Mouse (Mus musculus) CH12.LX (cell line): ENCODE data around the gene Ap3d1. TPM values are rescaled to one million over a fixed set of nuclear protein-coding genes. Genes with fewer than 3 reads are reported as not detected.

Experiments
- DNase-seq: peaks from one replicate; pipeline ENCODE4 v3.0.0-alpha.2; 2013; ENCODE audit errors: extremely low read depth
- H3K27ac ChIP-seq: 2 replicates; pipeline ENCODE4 v1.5.1; 2012; ENCODE audit warnings: low read depth, mild to moderate bottlenecking, control low read depth, moderate library complexity; ENCODE audit not compliant: insufficient read depth
- H3K27me3 ChIP-seq: replicated peaks from 2 replicates; pipeline ENCODE3; 2012; ENCODE audit warnings: inconsistent platforms
- H3K36me3 ChIP-seq, 2 experiments: replicated peaks in 1 of 2; 2 replicates each; pipeline versions ENCODE3 to v1.6.1; 2012; ENCODE audit warnings: inconsistent platforms in 1 of 2, low read length in 1 of 2, mild to moderate bottlenecking in 1 of 2, mixed read lengths in 1 of 2, moderate library complexity in 1 of 2; ENCODE audit not compliant: control insufficient read depth in 1 of 2, insufficient read depth in 1 of 2
- H3K4me1 ChIP-seq, 2 experiments: 2 replicates each; pipeline ENCODE4 v1.6.1; 2012; ENCODE audit warnings: inconsistent platforms in 1 of 2, moderate library complexity in 1 of 2; ENCODE audit not compliant: insufficient read depth in 2 of 2, control insufficient read depth in 1 of 2
- H3K4me2 ChIP-seq: 2 replicates; pipeline ENCODE4 v1.6.1; 2012; ENCODE audit warnings: low read depth, mild to moderate bottlenecking, control low read depth; ENCODE audit not compliant: poor library complexity, insufficient read depth, severe bottlenecking
- H3K4me3 ChIP-seq, 3 experiments: fragments of 150-350 bp in 1 of 3; sonication (generic) in 1 of 3; replicated peaks in 1 of 3; 2 replicates each; pipeline versions ENCODE3 to v1.5.1; 2011 to 2012; ENCODE audit warnings: low read depth in 2 of 3, low read length in 2 of 3, mild to moderate bottlenecking in 2 of 3, moderate library complexity in 2 of 3, control low read depth in 1 of 3, improper control_type of control experiment in 1 of 3, inconsistent platforms in 1 of 3, mixed read lengths in 1 of 3; ENCODE audit not compliant: poor library complexity in 1 of 3
- H3K79me2 ChIP-seq: replicated peaks from 2 replicates; pipeline ENCODE4 v1.6.1; 2012; ENCODE audit warnings: mild to moderate bottlenecking, moderate library complexity; ENCODE audit not compliant: control insufficient read depth, poor library complexity, insufficient read depth, severe bottlenecking; ENCODE audit errors: extremely low read depth
- H3K9ac ChIP-seq: 2 replicates; pipeline ENCODE4 v1.6.1; 2012; ENCODE audit warnings: low read depth, mild to moderate bottlenecking, control low read depth, moderate library complexity; ENCODE audit not compliant: insufficient read depth
- H3K9me3 ChIP-seq: replicated peaks from 2 replicates; pipeline ENCODE3; 2012; ENCODE audit warnings: low read length, inconsistent platforms, mixed read lengths
- BHLHE40 ChIP-seq: IDR thresholded peaks from 2 replicates; pipeline ENCODE4 v1.6.1; 2011; ENCODE audit warnings: mild to moderate bottlenecking, low read depth, low read length, improper control_type of control experiment
- CHD1 ChIP-seq: IDR thresholded peaks from 2 replicates; pipeline ENCODE4 v1.6.1; 2012; ENCODE audit warnings: low read depth, low read length, improper control_type of control experiment, inconsistent platforms
- CHD2 ChIP-seq: IDR thresholded peaks from 2 replicates; pipeline ENCODE4 v1.6.1; 2011; ENCODE audit warnings: low read length, improper control_type of control experiment
- CTCF ChIP-seq, 2 experiments: IDR thresholded peaks in 1 of 2; conservative IDR thresholded peaks in 1 of 2; 2 replicates each; pipeline ENCODE4 v1.5.1; 2011 to 2012; ENCODE audit warnings: low read depth in 2 of 2, low read length in 2 of 2, improper control_type of control experiment in 1 of 2, inconsistent platforms in 1 of 2, mild to moderate bottlenecking in 1 of 2, moderate library complexity in 1 of 2
- E2F4 ChIP-seq: IDR thresholded peaks from 2 replicates; pipeline ENCODE4 v1.6.1; 2011; ENCODE audit warnings: low read depth, low read length, improper control_type of control experiment; ENCODE audit not compliant: insufficient replicate concordance
- ELF1 ChIP-seq: IDR thresholded peaks from 2 replicates; pipeline ENCODE4 v1.6.1; 2014; ENCODE audit warnings: low read depth, mild to moderate bottlenecking, inconsistent platforms, low read length, improper control_type of control experiment
- EP300 ChIP-seq: IDR thresholded peaks from 2 replicates; pipeline ENCODE4 v1.6.1; 2011; ENCODE audit warnings: low read length, improper control_type of control experiment
- ETS1 ChIP-seq: conservative IDR thresholded peaks from 2 replicates; pipeline ENCODE4 v1.6.1; 2012; ENCODE audit warnings: low read depth, mild to moderate bottlenecking, inconsistent platforms, low read length, improper control_type of control experiment, moderate library complexity
- HCFC1 ChIP-seq: IDR thresholded peaks from 2 replicates; pipeline ENCODE4 v1.6.1; 2012; ENCODE audit warnings: low read depth, mild to moderate bottlenecking, inconsistent platforms, low read length, improper control_type of control experiment
- IRF4 ChIP-seq: IDR thresholded peaks from 2 replicates; pipeline ENCODE4 v1.6.1; 2014; ENCODE audit warnings: low read depth, mild to moderate bottlenecking, inconsistent platforms, low read length, improper control_type of control experiment
- JUN ChIP-seq: IDR thresholded peaks from 2 replicates; pipeline ENCODE4 v1.6.1; 2011; ENCODE audit warnings: low read depth, mild to moderate bottlenecking, low read length, improper control_type of control experiment, moderate library complexity; ENCODE audit not compliant: insufficient read depth
- JUND ChIP-seq: conservative IDR thresholded peaks from 2 replicates; pipeline ENCODE4 v1.6.1; 2011; ENCODE audit warnings: low read depth, low read length, improper control_type of control experiment
- KAT2A ChIP-seq: IDR thresholded peaks from 2 replicates; pipeline ENCODE4 v1.6.1; 2012; ENCODE audit warnings: low read length, improper control_type of control experiment, inconsistent platforms; ENCODE audit not compliant: insufficient replicate concordance
- MAFK ChIP-seq: IDR thresholded peaks from 2 replicates; pipeline ENCODE4 v1.6.1; 2011; ENCODE audit warnings: low read length, improper control_type of control experiment; ENCODE audit not compliant: insufficient replicate concordance
- MAX ChIP-seq: IDR thresholded peaks from 2 replicates; pipeline ENCODE4 v1.6.1; 2011; ENCODE audit warnings: low read length, improper control_type of control experiment
- MAZ ChIP-seq: IDR thresholded peaks from 2 replicates; pipeline ENCODE4 v1.6.1; 2012; ENCODE audit warnings: low read depth, mild to moderate bottlenecking, inconsistent platforms, low read length, improper control_type of control experiment, moderate library complexity
- MEF2A ChIP-seq: IDR thresholded peaks from 2 replicates; pipeline ENCODE4 v1.6.1; 2014; ENCODE audit warnings: low read depth, mild to moderate bottlenecking, inconsistent platforms, low read length, improper control_type of control experiment, borderline replicate concordance
- MXI1 ChIP-seq: IDR thresholded peaks from 2 replicates; pipeline ENCODE4 v1.6.1; 2011; ENCODE audit warnings: mild to moderate bottlenecking, low read depth, low read length, improper control_type of control experiment
- MYC ChIP-seq: IDR thresholded peaks from 2 replicates; pipeline ENCODE4 v1.6.1; 2011; ENCODE audit warnings: low read depth, mild to moderate bottlenecking, improper control_type of control experiment, low read length
- NELFE ChIP-seq: IDR thresholded peaks from 2 replicates; pipeline ENCODE4 v1.6.1; 2011; ENCODE audit warnings: low read depth, low read length, improper control_type of control experiment
- PAX5 ChIP-seq: IDR thresholded peaks from 2 replicates; pipeline ENCODE4 v1.6.1; 2012; ENCODE audit warnings: low read length, inconsistent platforms, mixed read lengths
- POLR2A ChIP-seq: IDR thresholded peaks from 2 replicates; pipeline ENCODE4 v1.6.1; 2011; ENCODE audit warnings: low read depth, mild to moderate bottlenecking, improper control_type of control experiment, low read length
- POLR2AphosphoS2 ChIP-seq: IDR thresholded peaks from 2 replicates; pipeline ENCODE4 v1.6.1; 2011; ENCODE audit warnings: low read depth, low read length, improper control_type of control experiment
- RAD21 ChIP-seq: IDR thresholded peaks from 2 replicates; pipeline ENCODE4 v1.6.1; 2011; ENCODE audit warnings: low read depth, mild to moderate bottlenecking, low read length, improper control_type of control experiment, moderate library complexity
- RCOR1 ChIP-seq: conservative IDR thresholded peaks from 2 replicates; pipeline ENCODE4 v1.6.1; 2012; ENCODE audit warnings: low read depth, mild to moderate bottlenecking, inconsistent platforms, low read length, improper control_type of control experiment
- TBP ChIP-seq: conservative IDR thresholded peaks from 2 replicates; pipeline ENCODE4 v1.6.1; 2011; ENCODE audit warnings: low read depth, low read length, improper control_type of control experiment
- TCF12 ChIP-seq: IDR thresholded peaks from 2 replicates; pipeline ENCODE4 v1.6.1; 2014; ENCODE audit warnings: low read depth, mild to moderate bottlenecking, inconsistent platforms, low read length, improper control_type of control experiment
- USF1 ChIP-seq: IDR thresholded peaks from 2 replicates; pipeline ENCODE4 v1.6.1; 2014; ENCODE audit warnings: low read depth, mild to moderate bottlenecking, inconsistent platforms, low read length, improper control_type of control experiment
- USF2 ChIP-seq: conservative IDR thresholded peaks from 2 replicates; pipeline ENCODE4 v1.6.1; 2011; ENCODE audit warnings: low read depth, low read length, improper control_type of control experiment
- ZC3H11A ChIP-seq: IDR thresholded peaks from 2 replicates; pipeline ENCODE4 v1.6.1; 2012; ENCODE audit warnings: low read depth, mild to moderate bottlenecking, inconsistent platforms, low read length, improper control_type of control experiment
- ZMIZ1 ChIP-seq: IDR thresholded peaks from 2 replicates; pipeline ENCODE4 v1.6.1; 2012; ENCODE audit warnings: low read depth, mild to moderate bottlenecking, inconsistent platforms, low read length, improper control_type of control experiment
- ZNF384 ChIP-seq: IDR thresholded peaks from 2 replicates; pipeline ENCODE4 v1.6.1; 2012; ENCODE audit warnings: low read depth, low read length, improper control_type of control experiment, inconsistent platforms
- dilution Hi-C: fragments of 300-500 bp; cut with MboI; formaldehyde crosslinking; loops from 2 replicates; pipeline ENCODE4 v1.14.3; 2020; ENCODE audit warnings: low sequenced_read_pairs; ENCODE audit not compliant: extremely low pct_unique_long_range_greater_than_20kb, extremely low pct_ligation_motif_present
- in situ Hi-C: fragments of 300-500 bp; cut with MboI; formaldehyde crosslinking; loops from 3 replicates; pipeline ENCODE4 v1.14.3; 2019; ENCODE audit warnings: low sequenced_read_pairs, low pct_ligation_motif_present, low pct_unique_long_range_greater_than_20kb, mixed read lengths
- polyA plus RNA-seq: library from polyadenylated mRNA; unstranded; fragments of >175 nt; gene quantifications from 2 replicates; pipeline ENCODE4 v1.2.1, GENCODE M21; 2012; ENCODE audit warnings: low read depth; ENCODE audit not compliant: insufficient read length
- total RNA-seq, 2 experiments: library from RNA; depleted of rRNA; stranded (reverse); fragments of 300-350 nt in 1 of 2; fragments of >200 nt in 1 of 2; gene quantifications; 2 replicates each; pipeline ENCODE4 v1.2.3; 2012 to 2014

Gene Ap3d1
- total and polyA plus RNA-seq, 3 experiments = 28.4 to 57.0 (median 49.4) TPM

DNA sequence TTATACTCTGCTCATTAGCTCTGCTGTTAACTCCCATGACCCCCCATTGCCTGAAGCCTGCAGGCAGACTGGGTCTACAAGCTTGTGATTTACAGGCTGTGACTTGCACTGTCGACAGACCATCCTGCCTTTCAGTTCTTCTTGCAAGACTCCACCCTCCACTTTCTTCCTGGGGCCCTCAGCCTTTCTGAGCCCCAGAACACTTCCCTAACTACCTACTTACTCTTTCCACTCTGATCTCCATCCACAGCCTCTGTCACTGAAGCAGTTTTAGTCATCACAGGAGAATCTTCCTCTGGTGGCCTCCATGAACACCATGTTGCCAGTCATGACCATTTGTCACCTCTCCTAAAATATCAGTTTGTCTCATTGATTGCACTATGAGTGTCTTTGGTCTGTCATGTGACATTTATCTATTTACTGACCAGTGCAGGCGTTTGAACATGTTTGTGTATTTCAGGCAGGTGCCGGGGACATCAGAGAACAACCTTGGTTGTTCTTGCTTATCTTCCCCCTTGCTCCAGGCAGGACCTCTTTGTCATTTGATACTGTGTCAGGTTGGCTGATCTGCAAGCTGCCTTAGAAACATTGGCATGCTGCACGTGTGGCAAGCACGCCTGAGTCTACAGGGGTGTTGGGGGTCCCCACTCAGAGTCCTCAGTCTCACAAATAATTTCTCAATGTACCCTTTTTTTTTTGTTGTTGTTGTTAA is 78.4 kb downstream of the Ap3d1 start:
- in situ Hi-C loops (no loop called here), dilution Hi-C loops (no loop called here)
- Histone ChIP-seq H3K4me2 (peak overlapping the region; percentile 26), H3K9me3 (no peaks in the 10 kb centered on the region), H3K4me1 (peaks cover 8 to 66% of the 10 kb centered on the region in 2 experiments), H3K9ac (peak overlapping the region; percentile 36), H3K27ac (peak overlapping the region; percentile 88), H3K27me3 (no peaks in the 10 kb centered on the region), H3K36me3 (peaks cover 32 to 35% of the 10 kb centered on the region in 2 experiments), H3K4me3 (no peak overlapping the region), H3K79me2 (no peaks in the 10 kb centered on the region)
- peak; percentile 83 for DNase-seq
- TF ChIP-seq RAD21 (no peak), ELF1 (peak; percentile 16; the same call in 1 of the 2 replicates), CHD1 (peak; percentile 76; the same call in 1 of the 2 replicates), NELFE (peak; percentile 8; the same call in 1 of the 2 replicates), IRF4 (peak; percentile 82), TBP (0 out of 2 replicates have a peak, but pooled peaks have one; percentile 10), MAX (0 out of 2 replicates have a peak, but pooled peaks have one; percentile 25), MXI1 (peak; percentile 75), ZMIZ1 (no peak), EP300 (peak; percentile 58; the same call in 1 of the 2 replicates), MAFK (no peak), MEF2A (peak; percentile 96), TCF12 (peak; percentile 24; the same call in 1 of the 2 replicates), BHLHE40 (peak; percentile 90), USF1 (peak; percentile 46), JUN (peak; percentile 84), ETS1 (peak; percentile 75), CTCF (conservative IDR thresholded peaks at IDR 0.05 in 1 of 2, IDR thresholded peaks at IDR 0.05 in 1 of 2; ENCODE audit: low read depth in 2 of 2, low read length in 2 of 2) (no peak), E2F4 (no peak), POLR2A (peak; percentile 62; the same call in 1 of the 2 replicates), USF2 (peak; percentile 62), ZNF384 (peak; percentile 11; the same call in 1 of the 2 replicates)

DNA sequence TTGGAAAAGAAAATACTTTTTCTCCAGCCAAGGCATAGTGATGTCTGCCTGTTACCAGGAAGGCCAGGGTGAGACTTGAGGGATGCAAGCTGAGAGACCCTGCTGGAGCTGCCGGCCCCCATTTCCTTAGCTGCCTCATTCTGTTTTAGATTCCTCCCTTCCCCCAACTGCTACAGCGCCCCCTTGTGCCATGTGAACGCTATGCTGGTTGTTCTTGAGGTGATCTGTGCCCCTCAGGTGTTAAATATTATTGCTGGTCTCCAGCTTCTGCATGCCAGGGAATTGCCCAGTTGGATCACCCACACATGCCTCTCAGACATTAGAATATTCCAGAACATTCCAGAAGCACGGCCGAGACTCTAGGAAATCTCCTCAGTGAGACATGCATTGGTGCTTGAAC is 80.9 kb downstream of the Ap3d1 start:
- Histone ChIP-seq H3K27ac (no peak overlapping the region), H3K9ac (no peak overlapping the region), H3K36me3 (peaks cover 7 to 10% of the 10 kb centered on the region in 2 experiments), H3K4me1 (peaks cover 20 to 73% of the 10 kb centered on the region in 2 experiments), H3K9me3 (no peaks in the 10 kb centered on the region), H3K4me2 (no peak overlapping the region), H3K79me2 (no peaks in the 10 kb centered on the region), H3K27me3 (no peaks in the 10 kb centered on the region), H3K4me3 (no peak overlapping the region)
- peak; percentile 67 for DNase-seq
- dilution Hi-C loops = no loop called here
- in situ Hi-C loops = no loop called here
- TF ChIP-seq USF2 (no peak), ZNF384 (no peak), ZC3H11A (no peak), MAX (no peak), JUND (no peak), MXI1 (no peak; the same call in 1 of the 2 replicates), POLR2AphosphoS2 (no peak), HCFC1 (no peak), PAX5 (no peak), BHLHE40 (0 out of 2 replicates have a peak, but pooled peaks have one; percentile 13), KAT2A (no peak), MAZ (no peak), TBP (no peak), USF1 (no peak), MYC (no peak), CHD2 (peak; percentile 81), POLR2A (no peak), TCF12 (no peak), RCOR1 (no peak), NELFE (no peak), JUN (no peak)
